Mouse (Mus musculus) thymus, postnatal 10 days (tissue): Measurements from ENCODE around the gene Frmd8.

Source experiments
- DNase-seq, 2 experiments: peaks; one replicate each; pipeline ENCODE4 v3.0.0; 2021; ENCODE audit warnings: low spot score in 2 of 2

Gene Frmd8

GRCm38 (mm10) chr19:5807740-5808139 is 67.3 kb downstream of the Frmd8 start:
- DNase-seq, result no peak

GRCm38 (mm10) chr19:5806809-5807205 is 68.3 kb downstream of the Frmd8 start:
- peak in 1 of 2 experiments; percentile 45 for DNase-seq

GRCm38 (mm10) chr19:5806051-5806808 is 68.8 kb downstream of the Frmd8 start:
- no peak for DNase-seq

GRCm38 (mm10) chr19:5804371-5804899 is 70.6 kb downstream of the Frmd8 start:
- DNase-seq, result no peak

- no peak for DNase-seq
These were observed 71.2 kb downstream of the Frmd8 start for GRCm38 (mm10) chr19:5803881-5804279.

GRCm38 (mm10) chr19:5803041-5803880 is 71.8 kb downstream of the Frmd8 start:
- peak; percentile 99 to 100 for DNase-seq

- no peak for DNase-seq
These were observed 72.4 kb downstream of the Frmd8 start for GRCm38 (mm10) chr19:5802787-5803040.

GRCm38 (mm10) chr19:5802011-5802786 is 72.9 kb downstream of the Frmd8 start:
- peak; percentile 93 to 98 for DNase-seq

GRCm38 (mm10) chr19:5801432-5801964 is 73.6 kb downstream of the Frmd8 start:
- no peak for DNase-seq

- DNase-seq, result no peak
These were observed 74.2 kb downstream of the Frmd8 start for GRCm38 (mm10) chr19:5800632-5801431.

GRCm38 (mm10) chr19:5800350-5800631 is 74.8 kb downstream of the Frmd8 start:
- DNase-seq, result no peak
